In genomic region chr8:64788715-64789114, GRCm38 (mm10) we compare ENCODE assay signal across 9 mouse cellular contexts. TPM values are rescaled to one million over a fixed set of nuclear protein-coding genes. Genes with fewer than 3 reads are reported as not detected.
A peak's percentile ranks its signal among the peaks of the same experiment; 100 is the strongest.
DNase-seq lines count a peak whose midpoint lies in the region; ATAC-seq and TF ChIP-seq lines count a peak whose summit lies in the region.
"Had no signal": no experiment of that assay in that cellular context is flagged by ENCODE, and none has a peak within 500 bp of the region (broad histone marks: within the 10 kb centered on the region; RNA-seq: fewer than 3 reads in every experiment).

No protein-coding gene starts in this region.

- no peaks in the 10 kb centered on the region for H3K36me3 ChIP-seq in hindbrain, embryonic 13.5 days

- H3K27me3 ChIP-seq in hindbrain, embryonic 13.5 days: no peaks in the 10 kb centered on the region

- H3K27ac ChIP-seq in layer of hippocampus, adult 2 months: peak overlapping the region; percentile 40; the same call in 1 of the 2 replicates
- no peak overlapping the region for H3K27ac ChIP-seq in hindbrain, embryonic 13.5 days

- 97% methylated on average over 4 of the region's 4 CpGs for WGBS in hindbrain, embryonic 13.5 days

- intact Hi-C loops in heart, postnatal 14 days (cut with DNase I): loop anchor here (5.0 kb wide), 1 partner anchor 64 kb away; the partner anchor contains the start of gene Klhl2

- DNase-seq in layer of hippocampus, adult 2 months (ENCODE audit: low spot score in 2 of 2): no peak
- DNase-seq in layer of hippocampus, postnatal 14 days (ENCODE audit: low spot score in 2 of 2): no peak
- peak; percentile 39 to 54 for DNase-seq in adrenal gland, adult 18-20 months (ENCODE audit: low spot score in 2 of 2)
- DNase-seq in heart, postnatal 14 days: peak; percentile 64 to 66
- peak; percentile 73 for DNase-seq in lung, postnatal 14 days
- peak; percentile 20 for DNase-seq in thymus, postnatal 0 days (ENCODE audit: low spot score)
- no peak for DNase-seq in urinary bladder, postnatal 10 days (ENCODE audit: low spot score)

- no peak for TF ChIP-seq CTCF in layer of hippocampus, adult 2 months (conservative IDR thresholded peaks at IDR 0.05)

- H3K9ac ChIP-seq in hindbrain, embryonic 13.5 days: no peak overlapping the region

- H3K4me2 ChIP-seq in hindbrain, embryonic 13.5 days: no peak overlapping the region

- H3K4me1 ChIP-seq in hindbrain, embryonic 13.5 days (replicated peaks): 0 out of 2 replicates have a peak, but pooled peaks cover 5% of the 10 kb centered on the region

- no peak for ATAC-seq in hindbrain, embryonic 13.5 days (ENCODE audit: low FRiP score)

- no peaks in the 10 kb centered on the region for H3K9me3 ChIP-seq in hindbrain, embryonic 13.5 days
- H3K9me3 ChIP-seq: G1E had no signal

- H3K4me3 ChIP-seq in layer of hippocampus, adult 2 months: no peak overlapping the region
- H3K4me3 ChIP-seq in hindbrain, embryonic 13.5 days: no peak overlapping the region

RNA-seq across cellular contexts. Expression of gene Msmo1, which starts 55.1 kb away (rescaled TPM):
- 10 to 100 TPM; 85.9 to 86.4 TPM for total RNA-seq in layer of hippocampus, adult 2 months (2021)
- total RNA-seq in layer of hippocampus, postnatal 14 days (2021): 100 to 1,000 TPM; 101 to 138 TPM
- 100 to 1,000 TPM; 225 to 240 TPM for total RNA-seq in adrenal gland, adult 18-20 months (2021)
- total RNA-seq in heart, postnatal 14 days (2021): 1 to 10 TPM; 7.7 to 8.8 TPM
- polyA plus RNA-seq in thymus, postnatal 0 days (2015; fragmentation: Nextera tagmentation; extraction: Ambion mirVana): 58.5 and 62.0 TPM in 2 replicates
- 131 and 139 TPM in 2 replicates for polyA plus RNA-seq in hindbrain, embryonic 13.5 days (2015; fragmentation: Nextera tagmentation; extraction: Ambion mirVana)

Comparison
In these comparisons a context has a peak if more than half of its experiments do, and no peak if none do; other contexts are left out.
1. DNase-seq: peak in adrenal gland, adult 18-20 months (2 of 2), heart, postnatal 14 days (2 of 2), lung, postnatal 14 days (single experiment) and thymus, postnatal 0 days (single experiment); none in layer of hippocampus, adult 2 months (0 of 2), layer of hippocampus, postnatal 14 days (0 of 2) and urinary bladder, postnatal 10 days (single experiment).
2. RNA of gene Msmo1, which starts 55.1 kb away (total RNA-seq): 225 to 240 TPM in adrenal gland, adult 18-20 months, 101 to 138 TPM in layer of hippocampus, postnatal 14 days and 85.9 to 86.4 TPM in layer of hippocampus, adult 2 months; 7.7 to 8.8 TPM in heart, postnatal 14 days; every median in the first group is over 4 times any median in the second.